Mouse (Mus musculus) cerebellum, adult 2 months (tissue): ENCODE measurements at regions not wholly inside any gene's neighbourhood (a gene's known extent, or its start where the extent isn't known, plus 50 kb on each side); places are given as distances from the start of the nearest gene placed in this dataset.

Experiments
- DNase-seq, 2 experiments: peaks; one replicate each; pipeline ENCODE4 v3.0.0; 2021
- H3K27ac ChIP-seq: fragments of 200-500 bp; 2 replicates; pipeline ENCODE4 v1.5.1; 2012; ENCODE audit warnings: low read length, control low read depth, inconsistent platforms; ENCODE audit not compliant: insufficient read depth
- H3K27me3 ChIP-seq: fragments of 200-500 bp; 2 replicates; pipeline ENCODE4 v1.6.1; 2012; ENCODE audit warnings: inconsistent platforms, mild to moderate bottlenecking, low read length, moderate library complexity; ENCODE audit not compliant: control insufficient read depth, insufficient read depth
- H3K4me1 ChIP-seq: fragments of 200-500 bp; 2 replicates; pipeline ENCODE4 v1.6.1; 2011; ENCODE audit warnings: low read length; ENCODE audit not compliant: control insufficient read depth, insufficient read depth
- H3K4me3 ChIP-seq: fragments of 200-500 bp; replicated peaks from 2 replicates; pipeline ENCODE3; 2011; ENCODE audit warnings: mild to moderate bottlenecking, low read depth, low read length, control low read depth; ENCODE audit not compliant: insufficient read depth
- CTCF ChIP-seq: fragments of 200-500 bp; IDR thresholded peaks from 2 replicates; pipeline ENCODE4 v1.5.1; 2011; ENCODE audit warnings: low read depth, mild to moderate bottlenecking, control low read depth, low read length, moderate library complexity, borderline replicate concordance; ENCODE audit not compliant: insufficient read depth
- POLR2A ChIP-seq: fragments of 200-500 bp; IDR thresholded peaks from 2 replicates; pipeline ENCODE4 v1.6.1; 2011; ENCODE audit warnings: low read length, control low read depth, borderline replicate concordance; ENCODE audit not compliant: insufficient read depth
- WGBS: fragments of 180-500 bp; shearing (Covaris S2); methylation state at CpG from one replicate; pipeline ENCODE4 v1.1.7; 2018; 5-methylcytosine and 5-hydroxymethylcytosine counted together

DNA sequence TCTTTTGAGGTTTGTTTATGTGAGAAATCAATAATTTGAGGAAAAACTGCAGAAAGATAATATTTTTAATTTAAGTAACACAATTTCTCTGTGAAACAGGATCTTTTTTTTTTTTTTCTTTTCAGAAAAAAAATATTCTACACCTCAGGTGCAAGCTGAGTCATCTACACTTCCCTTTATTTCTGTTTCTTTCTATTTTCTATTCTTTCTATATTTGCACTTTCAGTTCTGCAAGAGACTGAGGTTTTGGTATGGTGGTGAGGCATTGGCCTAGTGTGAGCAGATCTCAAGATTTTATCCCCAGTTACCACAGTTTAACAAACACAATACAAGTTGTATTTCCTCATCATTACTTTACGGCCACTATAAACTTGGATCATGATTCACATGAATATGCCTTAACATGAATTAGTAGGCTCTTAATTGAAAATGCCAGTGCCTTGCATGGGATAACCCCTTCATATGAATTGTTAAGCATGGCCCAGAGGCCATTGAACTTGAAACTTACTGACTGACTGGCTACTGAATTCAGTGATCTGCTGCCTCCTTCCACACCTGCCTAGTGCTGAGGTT is 1278.1 kb downstream of the Stim2 start:
- Histone ChIP-seq H3K4me1 (no peaks in the 10 kb centered on the region), H3K4me3 (no peak overlapping the region), H3K27me3 (no peaks in the 10 kb centered on the region), H3K27ac (no peak overlapping the region)
- WGBS = 87% methylated on average over 1 of the region's 1 CpGs
- no peak for DNase-seq
- TF ChIP-seq CTCF = no peak
- TF ChIP-seq POLR2A = no peak

DNA sequence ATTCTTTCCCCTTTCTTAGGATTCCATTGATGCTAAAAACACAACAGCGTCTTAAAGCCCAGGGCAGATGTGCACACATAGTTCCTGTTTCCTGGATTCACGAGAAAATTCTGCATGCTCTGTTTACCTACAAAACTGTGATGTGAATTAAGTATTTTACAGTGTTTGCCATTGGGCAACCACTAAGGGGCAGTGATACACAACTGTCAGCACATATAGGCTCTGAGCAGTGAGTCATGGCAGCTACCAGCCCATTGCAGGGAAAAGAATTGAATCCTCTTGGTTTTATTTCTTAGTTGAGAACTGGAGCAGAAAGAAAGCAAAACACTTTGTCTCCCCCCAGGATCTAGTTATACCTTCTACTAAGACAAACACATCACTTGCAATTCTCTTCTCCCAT is 1295.0 kb downstream of the Stim2 start:
- no peak for TF ChIP-seq POLR2A
- TF ChIP-seq CTCF = no peak
- Histone ChIP-seq H3K27ac (no peak overlapping the region), H3K4me3 (no peak overlapping the region), H3K4me1 (no peaks in the 10 kb centered on the region), H3K27me3 (no peaks in the 10 kb centered on the region)
- 65% methylated on average over 2 of the region's 2 CpGs for WGBS
- no peak for DNase-seq

DNA sequence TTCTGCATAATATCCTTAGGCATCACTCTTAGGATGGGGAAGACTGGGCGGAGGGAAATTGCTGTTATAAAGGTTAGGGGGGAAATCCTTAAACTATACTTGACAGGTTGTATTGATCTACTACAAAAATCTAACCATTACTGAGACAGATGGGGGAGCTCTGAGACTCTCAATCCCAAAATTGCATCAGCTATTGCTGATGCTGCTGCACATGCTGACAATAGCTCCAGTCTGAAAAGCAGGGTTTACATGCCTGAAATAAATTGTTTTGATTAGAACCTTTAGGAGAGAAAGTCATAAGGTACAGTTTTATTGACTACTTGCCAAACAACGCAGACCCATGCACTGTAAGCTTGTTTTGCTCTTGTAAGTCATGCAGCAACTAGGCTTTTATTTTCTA is 1295.7 kb downstream of the Stim2 start:
- WGBS = 71% methylated on average over 2 of the region's 2 CpGs
- H3K4me1 ChIP-seq = no peaks in the 10 kb centered on the region
- no peak for DNase-seq
- TF ChIP-seq POLR2A = no peak
- TF ChIP-seq CTCF = no peak
- no peak overlapping the region for H3K27ac ChIP-seq
- no peak overlapping the region for H3K4me3 ChIP-seq
- H3K27me3 ChIP-seq = no peaks in the 10 kb centered on the region

DNA sequence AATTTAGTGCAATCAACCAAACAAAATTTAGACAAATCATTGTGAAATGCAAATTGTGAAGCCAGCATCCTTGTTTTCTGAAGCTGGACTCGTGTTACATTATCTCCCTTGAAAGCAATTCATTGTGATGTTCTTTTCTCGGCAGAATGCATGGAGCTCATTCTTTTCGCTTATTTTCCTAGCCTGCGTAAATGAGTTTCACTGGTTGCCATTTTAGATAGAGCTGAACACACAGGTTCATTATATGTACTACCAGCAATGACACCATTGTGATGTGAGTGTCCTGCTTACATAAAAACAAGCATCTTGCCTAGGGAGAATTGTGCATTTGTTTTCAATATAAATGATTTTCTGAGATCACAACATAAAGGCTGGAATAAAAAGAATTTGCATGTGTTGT is 1296.5 kb downstream of the Stim2 start:
- TF ChIP-seq POLR2A (no peak), CTCF (no peak)
- no peak for DNase-seq
- H3K27me3 ChIP-seq = no peaks in the 10 kb centered on the region
- 59% methylated on average over 4 of the region's 4 CpGs for WGBS
- H3K27ac ChIP-seq = no peak overlapping the region
- no peak overlapping the region for H3K4me3 ChIP-seq
- no peaks in the 10 kb centered on the region for H3K4me1 ChIP-seq

DNA sequence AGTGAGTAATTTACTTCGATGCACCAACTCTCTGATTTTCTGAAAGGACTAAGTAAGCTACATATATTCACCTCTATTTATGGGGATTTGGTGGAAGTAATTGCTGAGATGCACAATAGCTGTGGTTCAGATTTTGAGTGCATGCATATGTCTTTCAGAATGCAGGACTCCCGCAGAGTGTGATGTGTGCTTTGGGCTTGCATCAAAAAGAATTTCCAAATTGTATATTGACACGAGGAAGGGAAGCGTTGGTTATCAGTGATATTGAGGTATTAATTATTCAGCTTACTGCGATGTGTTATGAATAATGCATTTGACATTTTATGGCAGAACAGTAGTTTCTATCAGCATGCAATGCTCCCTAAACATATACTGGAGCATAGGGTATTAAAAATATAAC is 1303.2 kb downstream of the Stim2 start:
- H3K4me3 ChIP-seq = no peak overlapping the region
- no peak for DNase-seq
- TF ChIP-seq POLR2A = no peak
- TF ChIP-seq CTCF = no peak
- no peaks in the 10 kb centered on the region for H3K4me1 ChIP-seq
- WGBS = 44% methylated on average over 5 of the region's 5 CpGs
- no peaks in the 10 kb centered on the region for H3K27me3 ChIP-seq
- no peak overlapping the region for H3K27ac ChIP-seq

DNA sequence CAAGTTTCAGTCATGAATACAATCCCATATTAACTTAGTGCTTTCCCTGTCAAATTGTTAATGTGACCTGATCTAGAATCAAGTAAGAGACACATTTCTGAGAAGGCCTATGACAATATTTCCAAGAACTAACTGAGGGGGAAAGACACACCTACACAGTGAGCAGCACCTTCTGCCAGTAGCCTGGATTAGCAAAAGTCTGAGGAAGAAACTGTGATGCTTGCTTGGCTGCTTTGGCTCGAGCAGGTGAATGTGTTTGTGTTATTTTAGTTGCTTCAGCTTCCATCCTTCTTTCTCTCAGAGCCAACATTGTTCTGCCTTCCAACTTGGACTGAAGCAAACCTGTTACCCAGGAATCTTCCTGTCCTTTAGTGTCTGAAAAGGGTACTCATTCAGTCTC is 1347.7 kb downstream of the Stim2 start:
- no peaks in the 10 kb centered on the region for H3K27me3 ChIP-seq
- TF ChIP-seq CTCF (no peak), POLR2A (no peak)
- H3K4me3 ChIP-seq = no peak overlapping the region
- no peaks in the 10 kb centered on the region for H3K4me1 ChIP-seq
- WGBS = 58% methylated on average over 1 of the region's 1 CpGs
- no peak for DNase-seq
- no peak overlapping the region for H3K27ac ChIP-seq

DNA sequence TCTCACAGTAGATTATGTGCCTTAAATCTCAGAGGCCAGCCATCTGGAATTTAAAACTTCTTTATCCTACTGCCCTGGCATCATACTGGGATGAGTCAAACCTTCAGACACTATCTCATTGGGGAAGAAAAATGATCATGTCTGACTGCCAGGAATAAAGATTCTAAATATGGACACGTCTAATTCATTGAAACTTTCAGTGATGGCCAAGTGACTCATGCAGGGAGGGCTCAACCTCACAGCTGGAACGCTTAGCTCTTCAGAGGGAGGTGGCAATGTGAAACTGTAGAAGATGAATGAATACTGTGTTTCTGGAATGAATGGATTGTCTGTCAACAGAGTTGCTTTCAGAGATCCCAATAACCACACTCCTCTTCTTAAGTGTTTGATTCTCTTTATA is 1357.2 kb downstream of the Stim2 start:
- Histone ChIP-seq H3K27ac (no peak overlapping the region), H3K4me1 (no peaks in the 10 kb centered on the region), H3K27me3 (no peaks in the 10 kb centered on the region), H3K4me3 (no peak overlapping the region)
- 6% methylated on average over 2 of the region's 2 CpGs for WGBS
- peak in 1 of 2 experiments; percentile 0 for DNase-seq
- TF ChIP-seq POLR2A (no peak), CTCF (no peak)

DNA sequence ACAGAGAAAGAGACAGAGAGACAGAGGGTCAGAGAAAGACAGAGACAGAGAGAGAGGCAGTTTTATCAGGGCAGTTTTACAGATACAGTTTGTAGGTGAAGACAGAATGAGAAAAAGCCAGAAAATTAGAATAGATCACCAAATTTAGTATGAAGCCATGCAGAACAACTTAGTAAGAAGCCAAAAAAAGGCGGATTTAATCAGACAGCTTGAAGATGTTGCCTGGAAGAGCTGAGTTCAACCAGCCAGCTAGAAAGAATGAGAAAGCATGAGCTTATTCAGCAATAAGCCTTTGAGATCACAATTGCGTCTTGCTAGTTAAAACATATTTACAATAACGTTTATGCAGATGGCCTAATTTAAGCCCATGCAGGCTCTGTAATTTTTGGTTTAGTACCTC is 1376.0 kb downstream of the Stim2 start:
- Histone ChIP-seq H3K4me3 (no peak overlapping the region), H3K27me3 (no peaks in the 10 kb centered on the region), H3K27ac (no peak overlapping the region), H3K4me1 (no peaks in the 10 kb centered on the region)
- 80% methylated on average over 3 of the region's 3 CpGs for WGBS
- TF ChIP-seq POLR2A (no peak), CTCF (no peak)
- no peak for DNase-seq

DNA sequence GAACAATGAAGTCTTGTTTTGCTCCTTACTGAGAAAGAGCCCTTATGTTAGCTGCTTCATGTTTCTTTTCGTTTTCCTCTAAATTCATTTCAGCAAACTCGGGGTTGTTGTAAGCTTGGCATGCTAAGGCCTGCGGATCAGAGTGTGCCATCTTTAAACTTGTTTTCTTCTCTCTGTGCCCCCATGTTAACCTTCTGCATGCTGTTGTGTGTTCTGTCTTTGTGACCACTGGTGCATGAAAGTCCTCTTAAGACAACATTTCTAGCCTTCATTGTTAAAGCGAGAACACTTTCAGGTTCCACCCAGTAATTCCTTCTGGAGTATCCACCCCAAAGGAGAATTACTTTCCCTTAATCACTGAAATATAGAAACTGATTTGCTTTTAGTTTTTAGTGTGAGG is 1392.5 kb downstream of the Stim2 start:
- H3K27me3 ChIP-seq = no peaks in the 10 kb centered on the region
- H3K4me1 ChIP-seq = no peaks in the 10 kb centered on the region
- 52% methylated on average over 4 of the region's 4 CpGs for WGBS
- DNase-seq = no peak
- TF ChIP-seq CTCF = no peak
- no peak for TF ChIP-seq POLR2A
- H3K27ac ChIP-seq = no peak overlapping the region
- no peak overlapping the region for H3K4me3 ChIP-seq

DNA sequence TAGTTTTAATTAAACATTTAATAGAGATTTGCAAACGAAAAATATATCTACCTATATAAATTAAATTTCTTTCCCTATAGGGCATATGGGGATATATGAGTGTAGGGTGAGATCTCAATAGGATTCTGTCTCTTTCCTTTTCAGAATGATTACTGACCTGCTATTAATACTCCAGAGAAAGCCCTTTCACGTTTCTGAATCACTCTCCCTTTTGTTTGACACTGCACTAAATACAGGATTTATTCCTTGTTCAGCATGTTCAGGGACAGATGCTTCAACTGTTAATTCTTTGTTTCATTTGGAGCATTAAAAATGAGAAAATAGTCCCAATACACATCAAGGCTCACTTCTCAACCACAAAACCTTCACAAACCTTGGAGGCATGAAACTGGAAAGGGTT is 1397.7 kb downstream of the Stim2 start:
- Histone ChIP-seq H3K27ac (no peak overlapping the region), H3K4me1 (no peaks in the 10 kb centered on the region), H3K4me3 (no peak overlapping the region), H3K27me3 (no peaks in the 10 kb centered on the region)
- TF ChIP-seq POLR2A (no peak), CTCF (no peak)
- 31% methylated on average over 2 of the region's 2 CpGs for WGBS
- DNase-seq = no peak
